Mouse (Mus musculus) adrenal gland, adult (tissue): ENCODE measurements around the gene Rfc2.
"Not testable (repeated sequence)": the region's sequence is repeated elsewhere in the genome, so short reads cannot be mapped to it uniquely, and the experiment has no call there.

ENCODE experiments used
- DNase-seq, 2 experiments: peaks; one replicate each; pipeline ENCODE4 v3.0.0; 2022 to 2023; ENCODE audit warnings: low spot score in 1 of 2; ENCODE audit not compliant: inconsistent age in 2 of 2

Rfc2 gene

DNA sequence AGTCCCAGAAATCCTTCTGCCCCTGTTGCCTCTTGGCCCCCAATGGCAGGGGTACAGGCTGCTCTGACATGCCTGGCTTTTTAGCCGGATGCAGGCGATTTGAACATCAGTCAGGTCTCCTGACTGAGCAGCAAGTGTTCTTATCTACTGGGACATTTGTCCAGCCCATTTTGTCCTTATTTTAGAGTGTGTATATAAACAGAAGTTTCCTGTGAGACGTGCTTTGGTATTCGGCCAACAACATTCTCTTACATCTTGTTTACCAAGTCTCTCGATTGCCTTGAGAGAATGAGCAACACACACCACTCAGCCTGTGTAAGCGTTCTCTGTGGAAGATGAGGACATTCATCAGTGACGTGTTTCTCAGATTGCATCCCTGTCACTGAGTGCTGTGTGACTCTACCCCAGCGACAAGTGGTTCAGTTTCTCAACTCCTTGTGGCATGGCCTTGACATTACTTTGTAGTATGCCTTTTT, 63.5 kb downstream of the Rfc2 start:
- peak; percentile 63 to 89 for DNase-seq

DNA sequence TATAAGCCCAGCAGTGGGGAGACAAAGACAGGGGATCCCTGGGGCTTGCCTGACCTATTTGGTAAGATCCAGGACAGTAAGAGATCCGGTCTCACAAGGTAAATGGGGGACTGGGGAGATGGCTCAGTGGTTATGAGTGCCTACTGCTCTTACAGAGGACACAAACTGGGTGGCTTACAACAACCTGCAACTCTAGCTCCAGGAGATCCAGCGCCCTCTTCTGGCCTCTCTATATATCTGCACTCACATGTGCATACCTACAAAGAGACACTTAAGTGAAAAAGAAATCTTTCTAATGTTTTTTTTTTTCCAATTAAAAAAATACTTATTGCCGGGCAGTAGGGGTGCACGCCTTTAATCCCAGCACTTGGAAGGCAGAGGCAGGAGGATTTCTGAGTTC, 65.3 kb downstream of the Rfc2 start:
- no peak for DNase-seq

DNA sequence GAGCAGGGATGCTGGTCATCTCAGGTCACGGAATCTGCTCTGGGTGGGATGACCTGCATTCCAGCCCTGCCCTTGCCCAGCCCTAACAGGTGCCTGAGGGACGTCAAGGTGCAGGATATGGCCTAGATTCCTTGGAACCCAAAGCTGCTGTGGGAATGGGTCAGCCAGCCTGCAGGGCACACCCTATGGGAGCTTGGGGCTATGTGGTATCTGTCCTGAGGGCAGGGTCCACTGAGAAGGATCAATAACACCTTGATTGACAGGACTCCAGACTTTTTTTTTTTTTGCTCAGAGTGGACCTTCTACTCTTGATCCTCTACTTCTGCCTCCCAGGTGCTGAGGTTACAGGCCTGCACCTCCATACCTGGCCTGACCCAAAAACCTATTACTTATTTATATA, 66.2 kb downstream of the Rfc2 start:
- no peak for DNase-seq

DNA sequence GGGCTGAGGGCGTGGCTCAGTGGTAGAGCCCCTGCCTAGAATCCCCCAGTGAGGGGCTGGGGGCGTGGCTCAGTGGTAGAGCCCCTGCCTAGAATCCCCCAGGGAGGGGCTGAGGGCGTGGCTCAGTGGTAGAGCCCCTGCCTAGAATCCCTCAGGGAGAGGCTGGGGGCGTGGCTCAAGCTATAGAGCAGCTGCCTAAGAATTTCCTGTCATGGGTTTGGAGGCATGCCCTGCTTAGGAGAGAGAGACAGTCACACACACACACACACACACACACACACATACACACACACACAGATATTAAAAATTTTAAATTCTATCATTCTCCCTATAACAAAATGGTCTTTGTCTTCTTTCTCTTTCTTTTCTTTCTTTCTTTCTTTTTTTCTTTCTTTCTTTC, 67.8 kb downstream of the Rfc2 start:
- DNase-seq, result not testable (repeated sequence)

DNA sequence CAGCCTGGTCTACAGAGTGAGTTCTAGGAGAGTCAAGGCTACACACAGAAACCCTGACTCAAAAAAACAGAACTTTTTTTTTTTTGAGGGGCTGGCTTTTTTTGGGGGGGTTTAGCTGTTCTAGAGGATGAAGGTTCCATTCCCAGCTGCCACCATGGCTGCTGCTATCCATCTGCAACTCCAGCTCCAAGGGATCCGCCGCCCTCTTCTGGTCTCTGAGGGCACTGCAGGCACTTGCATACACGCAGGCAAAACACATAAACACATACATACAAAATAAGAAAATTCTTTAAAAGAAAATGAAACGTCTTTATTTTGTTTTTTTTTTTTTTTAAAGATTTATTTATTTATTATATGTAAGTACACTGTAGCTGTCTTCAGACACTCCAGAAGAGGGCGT, 69.8 kb downstream of the Rfc2 start:
- DNase-seq, result peak; percentile 57 to 83
